Mouse (Mus musculus) macrophage (primary cell): ENCODE measurements around the gene Pitpnm2. TPM values are rescaled to one million over a fixed set of nuclear protein-coding genes. Genes with fewer than 3 reads are reported as not detected.

ENCODE experiments used
- H3K27ac ChIP-seq: fragments of 350-480 bp; formaldehyde crosslinking; 2 replicates; pipeline ENCODE4 v1.9.0; 2021
- H3K36me3 ChIP-seq: fragments of 350-480 bp; formaldehyde crosslinking; 2 replicates; pipeline ENCODE4 v1.9.0; 2021; ENCODE audit errors: inconsistent target
- H3K4me3 ChIP-seq: fragments of 350-480 bp; formaldehyde crosslinking; 2 replicates; pipeline ENCODE4 v1.9.0; 2021; ENCODE audit errors: inconsistent target
- H3K79me2 ChIP-seq: fragments of 350-480 bp; formaldehyde crosslinking; 2 replicates; pipeline ENCODE4 v1.9.0; 2021; ENCODE audit errors: inconsistent target
- WGBS: methylation state at CpG from one replicate; pipeline ENCODE4 v1.1.7; 2026; ENCODE audit warnings: inconsistent platforms; ENCODE audit not compliant: missing documents; 5-methylcytosine and 5-hydroxymethylcytosine counted together
- polyA plus RNA-seq: library from polyadenylated mRNA; stranded (reverse); fragments of 250-400 nt; gene quantifications from 3 replicates; pipeline ENCODE4 v1.2.4, GENCODE M21; 2018; ENCODE audit warnings: inconsistent platforms

The Pitpnm2 gene
- polyA plus RNA-seq, 1 experiment from 2014 or later: 1.9 TPM

DNA sequence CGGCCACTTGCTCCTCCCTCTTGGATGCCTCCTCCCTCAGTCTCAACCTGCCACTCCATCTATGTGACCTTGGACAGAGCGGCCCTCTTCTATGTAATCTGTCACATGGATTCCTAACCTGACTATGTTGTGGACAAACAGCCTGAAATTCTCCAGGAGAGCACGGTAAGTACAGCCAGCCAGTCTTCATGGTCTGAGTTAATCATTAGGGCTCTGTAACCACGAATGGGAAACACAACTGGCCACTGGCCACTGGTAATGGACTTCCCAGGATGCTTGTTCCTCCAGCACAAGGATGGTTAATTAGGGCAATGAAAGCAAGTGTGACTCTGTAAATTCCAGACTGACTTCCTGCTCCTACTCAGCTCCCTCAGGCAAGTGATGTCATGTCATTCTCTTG lies 13.4 kb downstream of the Pitpnm2 start:
- Histone ChIP-seq H3K36me3 (no peaks in the 10 kb centered on the region), H3K27ac (no peak overlapping the region), H3K4me3 (no peak overlapping the region), H3K79me2 (no peaks in the 10 kb centered on the region)
- 90% methylated on average over 4 of the region's 4 CpGs for WGBS

DNA sequence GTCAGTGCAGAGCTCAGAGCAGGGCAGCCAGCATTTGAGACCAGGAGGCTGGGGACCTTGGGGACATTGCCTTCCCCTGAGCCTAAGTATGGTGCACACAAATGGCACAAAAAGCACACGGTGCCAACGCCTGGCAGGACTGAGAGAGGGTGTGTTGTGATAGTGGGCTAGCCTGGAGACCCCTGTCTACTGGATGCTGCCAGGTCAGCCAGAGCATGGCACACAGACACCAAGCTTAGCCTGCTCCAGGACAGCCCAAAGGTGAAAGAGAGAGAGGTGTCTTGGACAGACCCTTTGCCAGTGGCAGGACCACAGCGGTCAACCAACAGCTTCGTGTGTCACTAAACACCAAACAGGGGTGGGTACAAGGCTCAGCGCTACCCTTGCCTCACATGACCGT lies 14.8 kb downstream of the Pitpnm2 start:
- no peak overlapping the region for H3K27ac ChIP-seq
- H3K79me2 ChIP-seq: no peaks in the 10 kb centered on the region
- H3K4me3 ChIP-seq: no peak overlapping the region
- WGBS: 92% methylated on average over 6 of the region's 6 CpGs
- no peaks in the 10 kb centered on the region for H3K36me3 ChIP-seq

DNA sequence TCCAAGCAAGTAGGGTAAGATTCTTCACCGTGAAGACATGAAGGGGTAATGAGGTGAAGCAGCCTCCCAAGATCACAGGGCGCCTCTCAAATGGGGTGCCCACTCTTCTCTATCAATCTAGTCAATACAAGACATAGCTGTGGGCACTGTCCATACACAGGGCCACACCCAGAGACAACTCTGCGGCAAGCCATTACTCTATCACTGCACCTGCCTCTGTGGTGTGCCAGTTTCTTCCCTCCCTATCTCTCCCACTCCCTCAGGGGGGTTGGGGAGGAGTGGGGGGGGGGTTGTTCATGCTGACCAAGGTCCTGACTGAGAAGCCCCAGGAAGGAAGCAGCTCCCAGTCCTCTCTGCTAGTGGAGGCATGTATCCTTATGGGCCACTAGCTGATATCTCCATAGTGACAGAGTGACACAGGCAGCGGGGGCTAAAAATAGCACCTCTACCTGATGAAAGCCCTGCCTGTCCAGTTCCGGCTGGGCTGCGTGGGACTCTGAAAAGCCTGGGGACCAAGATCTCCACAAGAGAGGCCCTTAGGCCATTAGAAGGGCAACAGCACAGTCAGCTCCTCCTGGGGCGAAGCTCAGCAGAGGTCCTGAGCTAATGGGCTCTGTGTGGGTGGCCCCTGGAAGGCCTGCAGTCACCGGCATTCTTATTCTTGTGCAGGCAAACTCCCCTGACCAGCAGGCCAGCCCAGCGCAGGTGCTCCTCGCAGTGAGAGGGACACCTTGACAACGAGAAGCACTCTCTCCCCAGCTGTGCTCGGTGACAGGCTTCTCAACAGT lies 15.5 kb downstream of the Pitpnm2 start:
- no peak overlapping the region for H3K4me3 ChIP-seq

DNA sequence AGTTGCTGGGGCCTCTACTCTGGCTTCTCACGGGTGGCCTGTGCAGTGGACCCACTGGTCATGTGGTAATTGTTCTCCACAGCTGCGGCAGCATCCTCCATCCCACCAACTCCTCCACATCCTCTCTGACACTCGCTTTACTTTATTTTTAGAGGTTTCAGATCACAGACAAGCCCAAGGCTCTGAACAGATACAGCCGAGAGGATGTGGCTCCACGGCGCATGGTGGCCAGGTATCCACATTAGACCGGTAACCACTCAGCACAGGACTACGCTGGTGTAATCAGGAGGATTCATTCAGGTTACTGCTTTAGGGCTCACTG lies 16.5 kb downstream of the Pitpnm2 start:
- Histone ChIP-seq H3K79me2 (no peaks in the 10 kb centered on the region), H3K36me3 (no peaks in the 10 kb centered on the region), H3K27ac (no peak overlapping the region), H3K4me3 (no peak overlapping the region)
- WGBS: 80% methylated on average over 8 of the region's 8 CpGs

More for the DNA sequence above, 15.5 kb downstream of the Pitpnm2 start:
- Histone ChIP-seq H3K79me2 (no peaks in the 10 kb centered on the region), H3K36me3 (no peaks in the 10 kb centered on the region), H3K27ac (no peak overlapping the region)
- WGBS: 90% methylated on average over 12 of the region's 12 CpGs

DNA sequence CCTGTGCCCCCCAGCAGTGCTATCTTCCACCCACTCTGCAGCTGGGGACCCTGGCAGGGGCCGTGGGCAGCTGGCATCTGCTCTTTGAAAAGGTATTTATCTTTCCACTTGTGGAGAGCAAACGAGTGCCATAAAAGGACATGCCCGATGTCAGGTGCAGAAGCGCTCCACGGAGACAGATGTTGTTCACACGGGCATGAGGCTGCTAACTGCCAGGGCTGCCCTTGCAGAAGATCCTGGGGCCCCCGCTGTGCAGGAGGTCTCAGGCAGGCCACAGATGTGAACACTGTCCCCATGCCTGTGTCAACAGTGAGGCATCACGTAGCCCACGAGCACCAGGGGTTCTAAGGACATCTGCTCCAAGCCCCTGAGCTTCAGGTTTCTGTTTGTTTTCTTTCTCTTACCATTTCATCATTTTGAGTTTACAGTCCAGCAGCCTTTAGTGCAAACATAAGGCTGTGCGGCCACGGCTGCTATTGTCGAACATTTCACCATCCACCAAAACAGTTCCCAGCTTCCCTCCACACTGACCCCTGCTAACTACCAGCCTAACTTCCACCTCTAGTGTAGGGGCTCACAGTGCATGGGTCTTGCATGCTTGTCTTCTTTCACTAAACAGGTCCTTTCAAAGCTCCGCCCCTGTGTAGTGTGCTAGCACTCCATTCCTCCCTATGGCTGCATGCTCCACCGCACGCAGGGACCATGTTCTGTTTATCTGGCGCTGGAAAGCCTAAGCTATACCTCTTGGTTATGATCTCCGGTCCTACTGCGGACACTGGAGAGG lies 17.0 kb downstream of the Pitpnm2 start:
- no peak overlapping the region for H3K4me3 ChIP-seq
- no peaks in the 10 kb centered on the region for H3K36me3 ChIP-seq
- H3K79me2 ChIP-seq: no peaks in the 10 kb centered on the region
- H3K27ac ChIP-seq: no peak overlapping the region
- WGBS: 88% methylated on average over 18 of the region's 18 CpGs

DNA sequence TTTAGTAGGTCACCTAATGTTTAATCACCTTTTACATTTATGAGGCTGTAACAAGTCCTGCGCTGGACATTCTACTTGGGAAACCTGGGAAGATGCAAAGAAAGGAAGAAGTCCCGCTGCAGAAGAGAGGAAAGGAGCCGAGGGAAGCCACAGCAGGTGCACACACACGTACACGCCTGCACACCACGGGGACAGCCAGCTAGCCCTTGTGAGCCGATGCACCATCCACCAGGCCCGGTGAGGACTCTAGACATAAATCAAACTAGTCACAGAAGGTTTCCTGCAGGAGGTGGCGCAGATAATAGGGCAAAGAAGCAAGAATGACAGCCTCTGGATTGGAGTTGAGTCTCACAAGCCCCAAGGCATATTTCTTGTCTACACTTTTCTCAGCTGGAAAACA lies 19.1 kb downstream of the Pitpnm2 start:
- no peaks in the 10 kb centered on the region for H3K79me2 ChIP-seq
- 75% methylated on average over 9 of the region's 9 CpGs for WGBS
- no peaks in the 10 kb centered on the region for H3K36me3 ChIP-seq
- no peak overlapping the region for H3K27ac ChIP-seq
- H3K4me3 ChIP-seq: no peak overlapping the region

DNA sequence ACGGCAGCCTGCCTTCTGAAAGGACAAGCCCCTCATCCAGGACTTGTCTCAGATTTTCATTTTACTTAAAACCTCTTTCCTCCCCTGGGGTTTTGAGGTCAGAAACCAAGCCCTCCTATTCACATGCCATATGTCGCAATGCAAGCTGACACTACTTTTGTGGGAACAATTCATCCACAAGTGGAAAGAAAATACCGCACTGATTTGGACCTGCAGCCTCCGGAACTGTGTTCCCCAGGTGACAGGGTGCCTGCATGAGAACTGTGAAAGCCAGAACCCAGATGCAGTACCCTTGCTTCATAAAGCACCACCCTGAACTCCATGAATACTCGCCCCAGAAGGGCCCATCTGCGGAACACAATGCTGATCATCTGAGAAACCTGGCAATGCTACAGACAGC lies 22.4 kb downstream of the Pitpnm2 start:
- no peaks in the 10 kb centered on the region for H3K36me3 ChIP-seq
- no peaks in the 10 kb centered on the region for H3K79me2 ChIP-seq
- 44% methylated on average over 6 of the region's 6 CpGs for WGBS
- no peak overlapping the region for H3K27ac ChIP-seq
- H3K4me3 ChIP-seq: no peak overlapping the region

DNA sequence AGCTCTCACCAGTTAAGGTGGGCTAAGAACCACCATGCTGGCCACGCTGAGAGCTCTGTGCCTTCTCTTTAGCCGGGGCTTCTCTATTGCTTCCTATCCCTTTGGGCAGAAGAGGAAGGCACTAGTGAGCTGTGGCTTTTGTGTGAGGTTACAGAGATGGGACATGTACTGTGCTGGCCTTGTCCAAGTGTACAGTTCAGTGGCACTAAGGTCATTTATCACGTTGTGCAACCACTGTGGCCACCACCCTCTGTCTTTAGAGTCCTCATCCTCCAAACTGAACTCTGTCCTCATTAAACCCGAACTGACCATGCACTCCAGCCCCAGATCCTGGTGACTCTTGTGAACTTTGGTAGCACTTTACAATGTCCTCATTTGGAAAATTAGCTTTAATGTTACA lies 23.1 kb downstream of the Pitpnm2 start:
- H3K79me2 ChIP-seq: no peaks in the 10 kb centered on the region
- 14% methylated on average over 4 of the region's 4 CpGs for WGBS
- no peak overlapping the region for H3K27ac ChIP-seq

DNA sequence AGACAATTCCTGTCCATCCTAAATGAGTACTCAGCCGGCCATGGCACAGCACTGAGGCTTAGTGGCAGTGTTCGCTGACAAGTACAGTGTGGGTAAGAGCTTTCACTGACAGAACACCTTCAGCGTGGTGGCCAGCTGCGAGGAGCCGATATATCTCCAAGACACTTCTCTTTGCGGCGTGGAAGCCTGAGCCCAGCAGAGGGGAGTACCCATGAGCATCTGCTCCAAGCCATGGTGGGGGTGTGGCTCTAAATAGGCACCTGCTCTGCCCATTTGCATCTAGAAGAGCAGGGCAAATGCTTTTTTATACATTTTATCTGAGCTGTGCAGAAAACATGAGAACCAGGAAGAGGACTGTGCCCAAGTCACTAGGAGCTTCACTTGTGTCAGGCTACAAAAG lies 23.7 kb downstream of the Pitpnm2 start:
- no peak overlapping the region for H3K4me3 ChIP-seq
- 91% methylated on average over 7 of the region's 7 CpGs for WGBS
- H3K27ac ChIP-seq: no peak overlapping the region
- H3K36me3 ChIP-seq: no peaks in the 10 kb centered on the region
- no peaks in the 10 kb centered on the region for H3K79me2 ChIP-seq

More for the DNA sequence above, 23.1 kb downstream of the Pitpnm2 start:
- no peaks in the 10 kb centered on the region for H3K36me3 ChIP-seq
- H3K4me3 ChIP-seq: no peak overlapping the region

DNA sequence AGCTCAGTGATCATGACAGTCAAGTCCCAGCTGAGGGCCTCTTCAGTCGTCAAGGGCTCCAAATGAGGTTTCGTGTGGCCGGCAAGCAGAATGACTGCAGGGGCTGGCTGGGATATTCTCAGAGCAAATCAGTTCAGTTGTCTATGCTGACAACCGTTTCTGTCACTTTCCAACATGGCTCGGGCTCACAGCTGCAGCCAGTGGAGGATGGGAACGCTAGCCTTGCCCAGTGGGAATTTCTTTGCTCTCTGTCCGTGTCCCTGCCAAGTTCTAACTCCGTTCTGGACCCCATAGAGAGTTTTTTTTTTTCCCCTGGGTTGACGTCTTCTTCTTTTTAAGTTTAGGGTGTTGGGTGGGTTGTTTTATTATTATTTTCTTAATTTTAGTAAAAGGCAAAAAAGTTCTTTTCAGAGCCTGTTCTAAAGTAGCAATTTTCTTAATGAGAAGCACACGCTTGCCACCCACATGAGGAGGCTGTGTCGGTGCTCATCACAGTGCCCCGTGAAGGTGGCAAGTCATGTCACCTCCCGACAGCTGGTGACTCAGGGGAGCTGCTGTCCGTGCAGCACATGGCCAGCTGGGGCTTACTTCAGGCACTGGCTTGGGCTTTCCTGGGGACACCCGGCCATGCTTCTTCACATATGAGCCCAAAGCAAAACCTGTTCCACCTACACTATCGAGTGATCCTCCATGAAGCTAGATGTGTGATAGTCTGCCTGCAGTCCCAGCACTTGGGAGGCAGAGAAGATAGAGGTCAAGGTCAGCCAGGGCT lies 25.1 kb downstream of the Pitpnm2 start:
- H3K36me3 ChIP-seq: no peaks in the 10 kb centered on the region
- H3K27ac ChIP-seq: no peak overlapping the region
- H3K4me3 ChIP-seq: no peak overlapping the region
- 93% methylated on average over 14 of the region's 16 CpGs for WGBS
- no peaks in the 10 kb centered on the region for H3K79me2 ChIP-seq

DNA sequence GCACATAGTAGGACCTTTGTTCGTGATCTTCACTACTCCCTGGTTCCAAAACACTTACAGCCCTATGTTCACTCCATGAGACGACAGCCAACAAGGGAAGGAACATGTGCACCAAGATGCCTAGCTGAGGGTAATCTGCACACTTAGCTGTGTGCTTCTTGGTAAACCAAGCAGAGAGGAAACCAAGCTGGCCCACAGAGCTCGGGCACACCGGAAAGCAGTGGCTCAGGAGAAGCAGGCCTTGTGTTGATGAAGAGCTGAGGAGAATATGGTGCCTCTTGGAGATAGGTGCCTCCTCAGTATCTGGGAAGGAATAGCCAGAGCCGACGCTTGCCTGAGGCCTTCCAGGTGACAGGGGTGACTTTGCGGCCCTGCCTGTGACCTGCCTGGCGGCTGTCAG lies 26.0 kb downstream of the Pitpnm2 start:
- no peaks in the 10 kb centered on the region for H3K36me3 ChIP-seq
- 86% methylated on average over 8 of the region's 8 CpGs for WGBS
- H3K4me3 ChIP-seq: no peak overlapping the region
- no peak overlapping the region for H3K27ac ChIP-seq
- H3K79me2 ChIP-seq: no peaks in the 10 kb centered on the region

DNA sequence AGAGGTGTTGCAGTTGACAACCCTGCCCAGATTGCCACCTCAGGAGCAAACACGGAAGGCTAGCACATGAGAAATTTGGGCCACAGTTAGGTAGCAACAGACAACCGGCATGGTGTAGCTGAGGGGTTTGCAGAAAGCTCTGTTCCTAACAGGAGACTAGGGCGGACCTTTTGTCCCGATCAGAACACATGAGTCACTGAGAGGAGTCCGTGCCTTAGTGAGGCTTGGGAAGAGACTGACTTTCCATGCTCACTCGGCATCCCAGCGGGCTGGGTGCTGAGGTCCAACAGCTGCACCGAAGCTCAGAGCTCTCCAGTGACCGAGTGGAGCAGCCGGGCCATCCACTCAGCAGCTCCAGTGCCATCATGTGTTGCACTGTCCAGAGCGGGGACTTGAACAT lies 26.9 kb downstream of the Pitpnm2 start:
- Histone ChIP-seq H3K27ac (no peak overlapping the region), H3K4me3 (no peak overlapping the region), H3K36me3 (no peaks in the 10 kb centered on the region), H3K79me2 (no peaks in the 10 kb centered on the region)
- WGBS: 95% methylated on average over 11 of the region's 11 CpGs

DNA sequence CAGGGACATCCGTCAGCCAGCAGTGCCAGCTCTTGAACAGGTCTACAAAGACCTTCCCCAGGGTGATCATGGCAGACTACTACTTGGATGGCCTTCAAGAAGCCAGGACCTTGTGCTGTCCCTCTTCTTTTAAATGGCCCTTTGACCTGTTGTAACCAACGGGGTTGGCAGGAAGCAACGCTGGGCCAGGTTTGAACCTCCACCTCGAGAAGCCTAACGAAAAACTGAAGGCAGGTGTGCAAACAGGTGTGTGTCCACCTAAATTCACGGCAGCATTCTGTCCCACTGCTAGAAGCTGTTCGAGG lies 27.9 kb downstream of the Pitpnm2 start:
- 74% methylated on average over 7 of the region's 7 CpGs for WGBS
- Histone ChIP-seq H3K79me2 (no peaks in the 10 kb centered on the region), H3K4me3 (no peak overlapping the region), H3K36me3 (no peaks in the 10 kb centered on the region), H3K27ac (no peak overlapping the region)

DNA sequence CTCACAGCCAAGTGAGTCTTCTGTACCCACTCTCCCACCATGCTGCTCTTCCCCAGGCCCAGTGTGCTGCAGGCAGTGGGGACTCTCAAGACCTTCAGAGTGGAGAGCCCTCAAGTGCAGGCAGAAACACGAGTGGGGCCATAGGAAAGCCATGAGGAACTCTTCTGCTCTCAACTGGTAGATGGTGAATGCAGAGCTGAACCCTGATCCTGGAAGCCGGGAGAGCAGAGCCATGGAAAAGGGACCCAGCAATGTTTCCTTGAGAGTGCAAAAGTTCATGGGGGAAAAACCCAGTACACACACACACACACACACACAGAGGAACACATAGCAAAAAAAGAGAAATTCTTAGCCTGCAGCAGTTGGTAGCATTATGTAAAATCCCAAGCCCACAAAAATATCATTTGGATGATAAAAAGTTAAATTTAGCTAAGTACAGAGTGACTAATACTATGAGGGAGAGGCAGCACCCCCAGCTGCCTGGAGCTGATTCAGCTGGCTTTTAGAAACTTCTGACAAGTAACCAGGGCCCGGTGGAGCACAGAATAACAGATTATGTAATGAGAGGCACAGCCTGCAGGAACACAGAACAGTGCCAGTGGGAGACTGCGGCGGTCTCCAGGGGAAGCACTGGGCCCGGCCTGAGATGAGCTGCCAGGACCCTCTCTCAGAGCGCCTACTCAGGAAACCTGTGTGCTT lies 28.4 kb downstream of the Pitpnm2 start:
- no peak overlapping the region for H3K4me3 ChIP-seq
- no peak overlapping the region for H3K27ac ChIP-seq
- H3K79me2 ChIP-seq: no peaks in the 10 kb centered on the region
- WGBS: 43% methylated on average over 7 of the region's 7 CpGs
- H3K36me3 ChIP-seq: no peaks in the 10 kb centered on the region
